Mouse (Mus musculus) small intestine, adult 2 months (tissue): ENCODE data around the gene Mindy4b-ps.

Source experiments
- CTCF ChIP-seq: fragments of 200-500 bp; IDR thresholded peaks from 2 replicates; pipeline ENCODE4 v1.5.1; 2012; ENCODE audit warnings: low read depth, mild to moderate bottlenecking, control low read depth, inconsistent platforms, low read length, moderate library complexity, mixed read lengths; ENCODE audit not compliant: insufficient replicate concordance, insufficient read length; ENCODE audit errors: extremely low read depth
- POLR2A ChIP-seq: fragments of 200-500 bp; IDR thresholded peaks from 2 replicates; pipeline ENCODE4 v1.6.1; 2012; ENCODE audit warnings: low read depth, mild to moderate bottlenecking, control low read depth, inconsistent platforms, low read length, moderate library complexity

GRCm38 (mm10) chr3:58862976-58863375, 40.9 kb upstream of the Mindy4b-ps start:
- TF ChIP-seq CTCF, result no peak
- no peak for TF ChIP-seq POLR2A
